Mouse (Mus musculus) ovary, postnatal 36 days (tissue): ENCODE measurements around the gene 4930455H04Rik.

ENCODE experiments used
- DNase-seq: peaks from one replicate; pipeline ENCODE4 v3.0.0; 2022; ENCODE audit warnings: low spot score, mixed read lengths

Gene 4930455H04Rik

DNA sequence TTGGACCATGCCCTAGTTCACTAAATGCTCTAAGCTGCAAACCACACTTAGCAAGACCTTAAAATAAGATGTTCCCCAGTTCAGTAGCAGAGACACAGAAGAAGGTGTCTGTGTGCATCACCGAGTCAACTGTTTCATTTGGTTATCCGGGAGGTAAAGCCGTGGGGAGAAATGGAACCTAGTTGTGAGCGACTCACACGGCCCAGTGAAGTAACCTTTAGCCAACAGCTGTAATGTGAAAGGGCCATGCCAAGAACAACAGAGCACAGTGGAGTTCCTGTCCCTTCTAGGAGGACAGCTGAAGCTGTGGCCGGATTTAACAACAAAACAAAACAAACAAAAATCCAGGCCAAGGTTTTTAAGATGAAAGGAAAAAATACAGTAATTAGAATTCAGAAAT is 1.3 kb upstream of the 4930455H04Rik start:
- no peak for DNase-seq

- DNase-seq = no peak
Measured at GRCm38 (mm10) chr3:116967436-116967835, 631 bp upstream of the 4930455H04Rik start.

DNA sequence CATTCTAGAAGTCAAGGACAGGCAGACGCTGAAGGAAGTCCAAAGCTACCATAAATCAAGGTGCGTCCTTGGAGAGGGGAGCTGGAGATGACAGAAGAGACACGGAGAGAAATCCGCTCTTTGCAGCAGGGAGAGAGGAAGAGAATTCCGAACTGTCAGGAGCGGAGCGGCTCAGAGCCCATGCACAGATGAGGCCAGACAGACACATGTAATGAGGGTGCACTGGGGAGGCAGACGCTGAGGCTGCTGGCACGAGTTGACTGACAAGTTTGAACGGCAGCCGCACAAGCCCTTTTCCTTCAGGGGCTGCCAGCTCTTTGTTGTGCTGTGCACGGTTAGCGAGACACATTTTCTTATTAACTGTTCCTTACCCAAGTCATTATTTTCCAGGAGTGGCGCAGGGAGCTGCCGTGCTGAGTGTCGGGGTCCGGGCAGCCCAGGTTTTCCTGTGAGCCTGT is 502 bp downstream of the 4930455H04Rik start, which contains the start of gene Palmd:
Gene Palmd, minus strand, starts transcription at position 448 of the 458 bp plus-strand sequence.
- DNase-seq = peak; percentile 39

- no peak for DNase-seq
Measured at GRCm38 (mm10) chr3:116969003-116969402, 936 bp downstream of the 4930455H04Rik start.

DNA sequence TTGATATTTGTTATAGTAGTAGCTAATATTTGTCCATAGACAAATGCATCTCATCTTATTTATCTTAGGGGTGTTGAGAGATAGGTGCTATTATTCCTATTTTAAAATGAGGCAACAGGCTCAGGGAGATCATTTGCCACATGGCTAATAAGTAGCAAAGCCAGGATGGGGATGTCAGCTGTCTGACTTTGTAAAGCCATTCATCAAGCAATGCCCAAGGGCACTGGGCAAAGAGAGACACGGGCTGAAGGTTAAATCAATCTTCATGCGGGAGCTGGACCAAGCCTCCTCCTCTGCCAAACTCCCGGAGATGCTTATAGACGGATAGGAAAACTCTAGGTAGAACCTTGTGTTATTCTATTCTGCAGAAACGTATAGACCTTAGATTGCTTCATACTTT is 1.7 kb downstream of the 4930455H04Rik start:
- DNase-seq = no peak

GRCm38 (mm10) chr3:116981811-116982575 is 13.9 kb downstream of the 4930455H04Rik start:
- no peak for DNase-seq

- DNase-seq = no peak
Measured at GRCm38 (mm10) chr3:116985042-116985455, 17.0 kb downstream of the 4930455H04Rik start.

DNA sequence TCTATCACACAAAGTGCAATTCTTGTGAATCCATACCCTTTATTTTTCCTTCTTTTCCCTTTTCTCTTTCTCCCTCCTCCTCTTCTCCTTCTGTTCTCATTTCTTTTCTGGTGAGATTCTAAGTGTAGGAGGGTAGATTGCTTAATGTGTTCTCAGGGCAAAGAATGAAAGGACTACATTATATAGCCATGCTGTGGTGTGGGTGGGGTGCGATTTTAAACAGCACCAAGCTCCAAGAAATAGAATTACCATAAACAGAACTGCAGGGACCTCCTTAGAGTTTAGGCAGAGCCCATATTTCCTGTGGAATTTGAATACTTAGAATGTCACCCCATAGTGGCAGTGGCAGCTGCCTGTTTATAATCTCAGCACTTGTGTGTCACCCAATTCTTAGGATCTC is 17.7 kb downstream of the 4930455H04Rik start:
- no peak for DNase-seq

GRCm38 (mm10) chr3:116986451-116986850 is 18.4 kb downstream of the 4930455H04Rik start:
- no peak for DNase-seq

DNA sequence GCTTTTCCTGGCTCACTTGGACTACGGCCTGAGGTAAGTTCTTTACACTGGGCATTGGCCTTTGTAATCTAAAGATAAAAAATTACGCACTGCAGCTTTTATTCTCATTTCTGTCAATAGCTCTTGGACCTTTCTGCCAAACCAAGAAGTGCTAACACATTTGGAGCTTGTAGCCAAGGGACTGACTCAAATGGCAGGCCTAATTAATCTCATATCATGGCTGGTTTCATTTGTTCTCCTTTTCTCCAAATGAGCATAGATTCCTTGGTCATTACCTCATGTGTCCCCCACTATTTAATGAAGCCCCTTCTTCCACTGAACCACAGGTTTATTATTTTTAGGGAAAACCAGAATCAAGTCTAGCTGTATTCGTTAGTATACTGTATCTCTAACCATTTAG is 20.2 kb downstream of the 4930455H04Rik start:
- DNase-seq = no peak

- no peak for DNase-seq
Measured at GRCm38 (mm10) chr3:116991180-116991579, 23.1 kb downstream of the 4930455H04Rik start.

GRCm38 (mm10) chr3:116993011-116993410 is 24.9 kb downstream of the 4930455H04Rik start:
- no peak for DNase-seq

DNA sequence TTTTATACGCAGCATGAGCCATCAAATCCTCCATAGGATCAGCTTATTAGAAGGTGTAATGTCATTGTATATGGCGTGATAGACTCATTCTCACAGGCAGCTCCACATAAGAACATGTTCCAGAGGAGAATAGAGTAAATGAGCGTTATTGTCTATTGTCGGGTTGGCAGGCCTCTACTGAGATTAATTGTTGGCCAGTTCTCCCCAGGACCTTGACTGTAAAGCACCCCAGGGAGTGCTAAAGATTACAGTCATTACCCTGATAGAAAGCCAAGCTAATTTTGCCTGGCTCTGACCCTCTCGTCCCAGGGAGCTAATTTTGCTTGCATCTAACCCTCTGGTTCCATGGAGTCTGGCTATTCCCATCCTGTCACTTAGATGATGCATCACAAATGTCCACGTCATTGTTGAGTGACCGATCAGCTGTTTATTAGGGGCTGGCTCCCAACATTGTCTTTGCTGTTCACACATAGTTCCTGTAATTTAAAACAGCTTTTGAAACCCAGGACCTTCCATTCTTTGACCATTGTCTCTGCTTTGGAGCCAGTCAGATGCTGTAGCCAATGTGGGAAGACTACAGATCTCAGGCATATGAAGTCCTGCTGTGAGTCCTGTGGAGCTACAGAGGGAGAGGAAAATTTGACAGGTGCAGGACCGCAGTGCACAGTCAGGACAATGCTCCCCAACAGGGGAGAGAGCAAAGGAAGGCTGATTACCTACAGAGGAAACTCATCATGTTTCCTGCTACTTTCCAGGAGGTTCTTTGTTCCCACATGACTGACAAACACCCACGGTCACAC is 33.8 kb downstream of the 4930455H04Rik start:
- no peak for DNase-seq

DNA sequence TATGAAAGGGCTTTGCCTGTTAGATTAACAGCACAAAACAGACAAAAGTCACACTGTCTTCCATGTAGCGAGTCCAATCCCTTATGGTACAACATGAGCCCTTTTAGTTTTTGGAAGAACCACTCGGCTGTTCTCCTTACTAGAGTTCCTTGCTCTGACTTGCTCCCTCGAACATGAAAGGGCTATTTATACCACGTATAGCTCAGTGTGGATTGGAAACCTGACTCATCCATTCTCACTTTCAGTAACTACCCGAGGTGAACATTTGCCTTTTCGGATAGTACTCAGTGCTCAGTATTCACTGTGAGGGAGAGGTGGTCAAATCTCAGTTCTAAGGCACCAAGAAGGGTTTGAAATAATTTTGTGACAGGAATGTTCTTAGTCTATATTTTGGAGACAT is 35.3 kb downstream of the 4930455H04Rik start:
- DNase-seq = no peak

DNA sequence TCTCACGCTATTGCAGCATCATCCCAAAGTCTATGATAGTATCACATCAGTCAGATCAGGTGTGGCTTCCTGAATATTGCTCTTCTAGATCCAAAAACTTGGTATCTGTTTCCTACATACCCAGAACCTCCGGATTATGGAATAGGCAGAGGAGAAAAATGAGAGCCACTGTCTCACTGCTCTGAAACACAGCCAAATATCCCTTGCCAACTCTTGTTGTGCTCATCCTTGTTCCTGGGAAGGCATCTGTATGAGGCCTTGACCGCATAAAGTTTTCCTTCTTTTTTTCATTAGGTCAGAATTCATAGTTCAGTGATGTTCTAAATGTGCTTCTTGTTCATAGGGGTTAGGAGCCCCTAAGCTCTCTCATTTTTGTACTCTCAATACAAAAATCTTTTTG is 38.6 kb downstream of the 4930455H04Rik start:
- DNase-seq = no peak

DNA sequence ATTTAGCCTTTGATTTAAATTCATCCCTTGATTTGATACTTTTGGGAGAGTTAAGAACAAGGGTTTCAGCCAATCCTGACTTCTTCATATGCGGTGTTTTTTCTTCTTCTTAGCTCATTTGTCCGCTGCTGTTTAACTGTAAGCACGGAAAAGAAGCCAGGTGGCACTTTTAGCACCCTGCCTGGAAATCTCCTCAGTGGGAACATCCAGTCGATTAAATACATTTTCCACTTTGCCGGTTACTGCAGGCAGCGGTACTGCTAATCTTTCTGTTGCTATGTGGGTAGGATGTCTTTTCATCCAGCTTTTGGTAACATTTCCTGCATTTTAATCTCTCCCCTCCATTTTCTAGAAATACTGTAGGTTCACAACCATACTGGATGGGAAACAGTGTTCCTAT is 39.3 kb downstream of the 4930455H04Rik start:
- no peak for DNase-seq

- DNase-seq = no peak
Measured at GRCm38 (mm10) chr3:117010182-117010581, 42.1 kb downstream of the 4930455H04Rik start.

DNA sequence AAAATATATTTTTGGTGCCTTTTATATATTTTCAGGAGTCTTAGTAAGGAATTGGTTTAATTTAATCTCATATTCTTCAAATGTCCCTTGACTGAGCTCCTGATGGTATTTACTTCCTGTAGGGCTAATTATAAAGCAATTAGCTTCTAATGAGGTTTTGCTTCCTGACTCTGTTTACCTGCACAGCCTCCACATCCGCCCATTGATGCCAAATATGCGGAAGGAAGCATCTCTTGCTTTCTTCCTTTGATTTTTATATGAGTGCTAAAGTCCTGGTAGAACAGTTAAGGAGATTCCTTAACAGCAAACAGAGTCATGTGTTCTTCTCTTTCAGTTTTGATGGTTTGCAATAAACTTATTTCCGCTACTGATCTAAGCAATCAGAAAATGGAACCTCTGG is 52.3 kb downstream of the 4930455H04Rik start:
- DNase-seq = no peak

DNA sequence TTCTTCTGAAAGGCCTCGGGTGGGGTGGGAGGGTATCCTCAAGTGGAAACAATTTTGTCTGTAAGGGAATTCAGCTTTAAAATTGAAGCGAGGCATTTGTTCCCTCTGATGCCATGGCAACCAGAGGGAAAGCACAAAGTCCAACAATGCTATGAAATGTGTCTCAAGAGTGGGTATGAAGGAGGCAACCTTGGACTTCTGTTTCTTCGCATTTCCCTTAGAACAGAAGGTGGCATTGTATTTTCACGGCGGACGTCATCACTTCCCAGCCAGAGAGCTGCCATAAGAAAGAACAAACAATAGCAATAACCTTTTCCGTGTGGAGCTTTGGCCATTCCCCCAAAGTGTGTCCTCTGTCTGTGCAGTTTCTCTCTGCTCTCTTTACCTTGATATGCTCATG is 53.8 kb downstream of the 4930455H04Rik start:
- no peak for DNase-seq

DNA sequence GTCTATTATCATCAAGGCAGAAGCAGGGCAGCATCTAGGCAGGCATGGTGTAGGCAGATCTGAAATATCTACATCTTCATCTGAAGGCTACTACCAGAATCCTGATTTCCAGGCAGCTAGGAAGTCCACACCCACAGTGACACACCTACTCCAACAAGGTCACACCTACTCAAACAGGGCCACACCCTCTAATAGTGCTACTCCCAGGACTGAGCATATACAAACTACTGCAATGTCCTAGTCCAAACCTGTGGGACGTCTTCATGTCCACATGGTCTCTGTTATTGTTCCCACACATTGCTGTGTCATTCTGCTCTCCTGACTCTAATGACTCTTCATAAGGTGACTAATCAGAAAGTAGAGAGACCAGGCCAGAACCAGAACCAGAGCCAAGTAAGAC is 56.0 kb downstream of the 4930455H04Rik start:
- no peak for DNase-seq

- no peak for DNase-seq
Measured at GRCm38 (mm10) chr3:117024557-117024956, 56.5 kb downstream of the 4930455H04Rik start.

- no peak for DNase-seq
Measured at GRCm38 (mm10) chr3:117025421-117025820, 57.4 kb downstream of the 4930455H04Rik start.
